Mouse (Mus musculus) hindbrain, embryonic 15.5 days (tissue): ENCODE measurements around the gene Phf12. TPM values are rescaled to one million over a fixed set of nuclear protein-coding genes. Genes with fewer than 3 reads are reported as not detected.

ENCODE experiments used
- ATAC-seq: fragments of 200-750 bp; cut with Nextera tagmentation; 2 replicates; pipeline ENCODE4 v1.8.0; 2017; ENCODE audit warnings: low read depth, moderate number of reproducible peaks, moderate TSS enrichment; ENCODE audit not compliant: low FRiP score
- H3K27ac ChIP-seq: fragments of 300-500 bp; sonication (generic); replicated peaks from 2 replicates; pipeline ENCODE4 v1.5.1; 2015; ENCODE audit warnings: mild to moderate bottlenecking, inconsistent platforms
- H3K27me3 ChIP-seq: fragments of 300-500 bp; sonication (generic); 2 replicates; pipeline ENCODE4 v1.6.1; 2015; ENCODE audit warnings: control low read depth, inconsistent platforms
- H3K36me3 ChIP-seq: fragments of 300-500 bp; sonication (generic); 2 replicates; pipeline ENCODE4 v1.6.1; 2015; ENCODE audit warnings: control low read depth, inconsistent platforms
- H3K4me1 ChIP-seq: fragments of 300-500 bp; sonication (generic); replicated peaks from 2 replicates; pipeline ENCODE4 v1.6.1; 2015; ENCODE audit warnings: control low read depth, inconsistent platforms
- H3K4me2 ChIP-seq: fragments of 300-500 bp; sonication (generic); 2 replicates; pipeline ENCODE4 v1.6.1; 2015; ENCODE audit warnings: moderate library complexity, mild to moderate bottlenecking, inconsistent platforms
- H3K4me3 ChIP-seq: fragments of 300-500 bp; sonication (generic); 2 replicates; pipeline ENCODE4 v1.5.1; 2015; ENCODE audit warnings: mild to moderate bottlenecking, inconsistent platforms
- H3K9ac ChIP-seq: fragments of 300-500 bp; sonication (generic); 2 replicates; pipeline ENCODE4 v1.6.1; 2015; ENCODE audit warnings: inconsistent platforms
- H3K9me3 ChIP-seq: fragments of 300-500 bp; sonication (generic); 2 replicates; pipeline ENCODE4 v1.6.1; 2016; ENCODE audit warnings: control low read depth, inconsistent platforms
- WGBS: fragments of 180-500 bp; shearing (Covaris S2); methylation state at CpG from one replicate; pipeline ENCODE4 v1.1.7; 2015; 5-methylcytosine and 5-hydroxymethylcytosine counted together
- polyA plus RNA-seq: library from polyadenylated mRNA; unstranded; fragments of >200 nt; fragmentation: Nextera tagmentation; extraction: Ambion mirVana; gene quantifications from 2 replicates; pipeline ENCODE4 v1.2.1, GENCODE M21; 2015

The Phf12 gene
- polyA plus RNA-seq: 15.1 and 19.0 TPM in 2 replicates

DNA sequence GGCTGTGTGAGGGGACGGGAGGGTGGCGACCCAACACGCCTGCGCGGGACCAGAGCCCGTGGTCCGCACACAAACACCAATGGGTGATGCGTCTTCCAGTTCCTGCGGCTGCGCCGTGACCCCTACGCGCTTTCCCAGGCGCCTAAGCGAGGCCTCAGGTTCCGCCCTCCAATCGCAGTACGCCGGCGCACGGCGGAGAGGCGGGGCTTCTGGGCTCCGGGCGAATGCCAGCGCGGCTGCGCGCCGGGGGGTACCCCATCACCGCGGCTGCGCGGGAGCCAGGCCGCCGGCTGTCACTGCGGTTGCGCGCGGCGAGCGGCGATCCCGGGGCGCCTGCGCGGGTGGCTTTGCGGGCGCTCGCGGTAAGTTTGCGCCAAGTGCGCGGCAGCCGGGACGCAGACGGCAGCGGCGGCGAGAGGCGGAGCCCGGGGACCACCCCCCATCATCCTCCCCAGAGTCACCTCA is at the start of gene Phf12:
TSS of gene Phf12 (plus strand) at position 314 of the 465 bp plus-strand sequence.
- Histone ChIP-seq H3K27me3 (no peaks in the 10 kb centered on the region), H3K9ac (peak within 1 kb of the TSS; percentile 79), H3K4me1 (peaks cover 34% of the 10 kb centered on the region), H3K9me3 (no peaks in the 10 kb centered on the region), H3K36me3 (peaks cover 17% of the 10 kb centered on the region), H3K27ac (peak within 1 kb of the TSS; percentile 98), H3K4me3 (peak within 1 kb of the TSS; percentile 67), H3K4me2 (peak within 1 kb of the TSS; percentile 78)
- peak; percentile 88 for ATAC-seq
- WGBS: under 1% methylated on average over 62 of the region's 62 CpGs

DNA sequence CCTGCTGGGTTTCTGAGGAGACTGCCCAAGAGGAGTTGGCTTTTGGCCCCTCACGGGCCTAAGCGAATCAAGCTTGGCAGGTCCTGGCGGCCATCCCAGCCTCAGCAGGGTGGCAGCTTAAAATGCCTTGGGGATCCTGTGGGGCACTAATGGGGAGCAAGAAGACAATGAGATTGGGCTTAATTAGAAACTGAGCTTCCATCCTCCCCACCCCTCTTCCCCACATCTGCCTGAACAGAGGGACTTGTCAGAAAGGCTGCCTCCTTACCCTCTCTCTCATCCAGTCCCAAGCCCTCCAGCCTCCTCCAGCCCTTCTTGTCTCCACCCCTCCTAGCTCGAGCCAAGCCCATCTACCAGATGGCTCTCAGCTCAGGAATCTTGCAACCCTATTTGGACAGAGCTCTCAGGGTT is 48.4 kb upstream of the Phf12 start:
- Histone ChIP-seq H3K4me2 (peak overlapping the region; percentile 67), H3K9me3 (no peaks in the 10 kb centered on the region), H3K27me3 (peaks cover 9% of the 10 kb centered on the region; the same call in 1 of the 2 replicates), H3K36me3 (no peaks in the 10 kb centered on the region), H3K9ac (peak overlapping the region; percentile 77), H3K27ac (peak overlapping the region; percentile 95), H3K4me3 (peak overlapping the region; percentile 86), H3K4me1 (peaks cover 91% of the 10 kb centered on the region)
- ATAC-seq: no peak
- 14% methylated on average over 4 of the region's 4 CpGs for WGBS

GRCm38 (mm10) chr11:77934568-77935311 is 47.8 kb upstream of the Phf12 start:
- Histone ChIP-seq H3K4me2 (peak overlapping the region; percentile 67), H3K27me3 (peaks cover 9% of the 10 kb centered on the region; the same call in 1 of the 2 replicates), H3K27ac (peak overlapping the region; percentile 95), H3K9me3 (no peaks in the 10 kb centered on the region), H3K36me3 (no peaks in the 10 kb centered on the region), H3K4me3 (peak overlapping the region; percentile 86), H3K4me1 (peaks cover 90% of the 10 kb centered on the region), H3K9ac (peak overlapping the region; percentile 77; the same call in 1 of the 2 replicates)
- WGBS: 46% methylated on average over 5 of the region's 5 CpGs
- no peak for ATAC-seq

DNA sequence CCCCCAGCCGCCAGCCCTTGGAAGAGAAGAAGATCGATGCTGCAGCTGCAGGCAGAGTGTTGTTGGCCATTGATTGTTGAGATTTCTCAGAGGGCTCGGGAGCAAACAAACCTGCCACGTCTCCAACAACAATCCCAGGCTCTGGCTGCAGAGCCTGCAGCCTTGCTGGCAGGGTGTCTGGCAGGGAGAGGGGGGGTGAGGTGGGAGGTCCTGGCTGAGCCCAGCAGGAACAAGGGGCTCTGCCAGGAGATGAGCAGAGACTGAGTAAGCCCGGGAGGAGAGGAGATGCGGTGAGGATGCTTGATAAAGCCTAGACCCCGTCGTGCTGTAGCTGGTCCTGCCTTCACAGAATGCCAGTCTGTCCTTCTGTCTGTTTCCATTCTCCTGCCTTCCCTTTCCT is 45.7 kb upstream of the Phf12 start:
- H3K36me3 ChIP-seq: no peaks in the 10 kb centered on the region
- peaks cover 78% of the 10 kb centered on the region for H3K4me1 ChIP-seq
- peak overlapping the region; percentile 14; the same call in 1 of the 2 replicates for H3K9ac ChIP-seq
- H3K4me3 ChIP-seq: peak overlapping the region; percentile 2; the same call in 1 of the 2 replicates
- no peak for ATAC-seq
- H3K27ac ChIP-seq: peak overlapping the region; percentile 28; the same call in 1 of the 2 replicates
- H3K9me3 ChIP-seq: no peaks in the 10 kb centered on the region
- peak overlapping the region; percentile 67 for H3K4me2 ChIP-seq
- 10% methylated on average over 8 of the region's 8 CpGs for WGBS
- peaks cover 9% of the 10 kb centered on the region; the same call in 1 of the 2 replicates for H3K27me3 ChIP-seq

GRCm38 (mm10) chr11:77937649-77938410 is 44.7 kb upstream of the Phf12 start:
- Histone ChIP-seq H3K4me1 (peaks cover 77% of the 10 kb centered on the region), H3K27me3 (peaks cover 5% of the 10 kb centered on the region; the same call in 1 of the 2 replicates), H3K36me3 (no peaks in the 10 kb centered on the region), H3K9me3 (no peaks in the 10 kb centered on the region), H3K4me2 (peak overlapping the region; percentile 12; the same call in 1 of the 2 replicates), H3K27ac (no peak overlapping the region), H3K9ac (no peak overlapping the region), H3K4me3 (no peak overlapping the region)
- no peak for ATAC-seq
- 13% methylated on average over 4 of the region's 4 CpGs for WGBS

DNA sequence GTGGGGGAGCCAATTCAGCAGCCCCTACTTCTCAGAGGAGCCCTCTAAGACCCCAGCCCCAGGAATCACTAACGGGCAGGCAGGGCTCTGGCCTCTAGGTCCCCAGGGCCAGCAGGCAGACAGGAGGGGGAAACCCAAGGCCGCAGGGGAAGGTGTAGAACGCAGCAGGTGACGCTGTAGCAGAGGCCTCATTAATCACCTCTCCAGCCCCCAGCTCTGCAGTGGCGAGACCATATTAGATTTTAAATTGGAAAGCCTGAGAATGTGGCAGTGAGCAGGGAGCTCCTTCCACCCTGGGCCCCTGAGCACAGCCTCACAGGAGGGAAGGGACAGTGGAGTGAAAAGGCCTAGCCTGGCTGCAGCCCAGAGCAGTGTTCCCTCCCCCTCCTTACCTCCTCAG is 40.3 kb upstream of the Phf12 start:
- WGBS: 10% methylated on average over 5 of the region's 5 CpGs
- peak; percentile 54; the same call in 1 of the 2 replicates for ATAC-seq
- Histone ChIP-seq H3K36me3 (no peaks in the 10 kb centered on the region), H3K9ac (peak overlapping the region; percentile 6; the same call in 1 of the 2 replicates), H3K4me2 (no peak overlapping the region), H3K4me3 (no peak overlapping the region), H3K27ac (peak overlapping the region; percentile 60), H3K4me1 (peaks cover 38% of the 10 kb centered on the region), H3K9me3 (no peaks in the 10 kb centered on the region), H3K27me3 (peaks cover 6% of the 10 kb centered on the region; the same call in 1 of the 2 replicates)

- peaks cover 34% of the 10 kb centered on the region for H3K4me1 ChIP-seq
- peaks cover 6% of the 10 kb centered on the region; the same call in 1 of the 2 replicates for H3K27me3 ChIP-seq
- ATAC-seq: peak; percentile 43; the same call in 1 of the 2 replicates
- H3K9me3 ChIP-seq: no peaks in the 10 kb centered on the region
- WGBS: 6% methylated on average over 9 of the region's 9 CpGs
- no peaks in the 10 kb centered on the region for H3K36me3 ChIP-seq
- H3K9ac ChIP-seq: no peak overlapping the region
- H3K4me3 ChIP-seq: no peak overlapping the region
- H3K4me2 ChIP-seq: peak overlapping the region; percentile 28
- H3K27ac ChIP-seq: peak overlapping the region; percentile 31; the same call in 1 of the 2 replicates
These were observed 34.7 kb upstream of the Phf12 start for GRCm38 (mm10) chr11:77947860-77948259.

- Histone ChIP-seq H3K4me1 (peaks cover 34% of the 10 kb centered on the region), H3K9me3 (no peaks in the 10 kb centered on the region), H3K4me2 (no peak overlapping the region), H3K27ac (no peak overlapping the region), H3K4me3 (no peak overlapping the region), H3K9ac (no peak overlapping the region), H3K36me3 (peaks cover 11% of the 10 kb centered on the region), H3K27me3 (peaks cover 7% of the 10 kb centered on the region; the same call in 1 of the 2 replicates)
- WGBS: 31% methylated on average over 12 of the region's 12 CpGs
- ATAC-seq: no peak
These were observed 32.3 kb upstream of the Phf12 start for GRCm38 (mm10) chr11:77950125-77950685.

DNA sequence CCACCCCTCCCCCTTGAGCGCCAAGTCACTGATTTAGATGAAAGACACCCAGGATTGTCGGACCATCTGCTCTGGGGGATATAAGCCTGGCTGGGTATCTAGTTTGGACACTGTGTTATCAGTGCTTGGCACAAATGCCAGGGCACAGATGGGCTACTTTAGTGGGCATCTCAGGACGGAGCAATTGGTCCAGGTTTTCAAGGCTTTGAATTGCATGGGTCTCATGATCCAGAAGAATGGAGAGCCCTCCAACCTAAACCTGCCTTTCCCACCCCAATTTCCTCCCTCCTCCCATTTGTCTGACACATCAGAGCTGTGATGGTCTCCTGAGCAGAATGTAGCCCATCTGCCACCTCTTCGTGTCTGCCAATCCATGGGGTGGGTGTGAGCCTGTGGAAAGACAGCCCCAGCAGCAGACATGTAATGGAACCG is 31.7 kb upstream of the Phf12 start:
- peak; percentile 57; the same call in 1 of the 2 replicates for ATAC-seq
- WGBS: 59% methylated on average over 5 of the region's 5 CpGs

GRCm38 (mm10) chr11:77953671-77954070 is 28.9 kb upstream of the Phf12 start:
- Histone ChIP-seq H3K9me3 (no peaks in the 10 kb centered on the region), H3K4me2 (no peak overlapping the region), H3K4me3 (no peak overlapping the region), H3K27me3 (0 out of 2 replicates have a peak, but pooled peaks cover 5% of the 10 kb centered on the region), H3K36me3 (peaks cover 11% of the 10 kb centered on the region), H3K27ac (no peak overlapping the region), H3K9ac (no peak overlapping the region), H3K4me1 (peaks cover 42% of the 10 kb centered on the region)
- no peak for ATAC-seq
- WGBS: 47% methylated on average over 9 of the region's 9 CpGs

More for the DNA sequence above, 31.7 kb upstream of the Phf12 start:
- Histone ChIP-seq H3K27ac (no peak overlapping the region), H3K27me3 (peaks cover 10% of the 10 kb centered on the region; the same call in 1 of the 2 replicates), H3K9me3 (no peaks in the 10 kb centered on the region), H3K4me1 (peaks cover 35% of the 10 kb centered on the region), H3K4me3 (no peak overlapping the region), H3K9ac (no peak overlapping the region), H3K36me3 (peaks cover 11% of the 10 kb centered on the region), H3K4me2 (no peak overlapping the region)

DNA sequence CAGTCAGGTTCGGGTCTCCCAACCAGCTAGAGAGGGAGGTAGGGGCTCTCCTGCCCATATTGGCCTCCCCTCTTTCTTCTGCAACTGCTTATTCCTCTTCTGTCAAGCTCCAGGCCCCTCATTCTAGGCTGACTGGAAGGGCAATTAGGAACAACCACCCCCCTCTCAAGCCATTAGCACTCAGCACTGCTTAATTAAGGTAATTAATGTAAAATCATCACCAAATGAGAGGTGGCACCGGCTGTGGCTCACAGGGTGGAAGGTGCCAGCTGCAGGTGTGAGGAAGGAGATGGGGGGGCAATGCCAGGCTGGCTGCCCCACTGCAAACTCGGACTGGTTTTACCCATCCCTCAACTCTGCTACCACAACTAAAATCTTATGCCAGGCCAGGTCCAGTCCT is 26.1 kb upstream of the Phf12 start:
- WGBS: 59% methylated on average over 3 of the region's 3 CpGs
- Histone ChIP-seq H3K4me2 (no peak overlapping the region), H3K27me3 (peaks cover 8% of the 10 kb centered on the region; the same call in 1 of the 2 replicates), H3K9me3 (no peaks in the 10 kb centered on the region), H3K36me3 (peaks cover 11% of the 10 kb centered on the region), H3K9ac (no peak overlapping the region), H3K4me1 (peaks cover 51% of the 10 kb centered on the region), H3K4me3 (no peak overlapping the region), H3K27ac (0 out of 2 replicates have a peak overlapping the region, but pooled peaks have one; percentile 23)
- ATAC-seq: no peak
